Mouse (Mus musculus) right cerebral cortex, postnatal 36 days (tissue): ENCODE measurements around the gene Gabarapl1.

Experiments
- DNase-seq, 2 experiments: peaks; one replicate each; pipeline ENCODE4 v3.0.0; 2022; ENCODE audit warnings: low spot score in 2 of 2, mixed read lengths in 1 of 2

Gabarapl1 gene

GRCm38 (mm10) chr6:129535723-129536122, 2.8 kb downstream of the Gabarapl1 start:
- DNase-seq = no peak

DNA sequence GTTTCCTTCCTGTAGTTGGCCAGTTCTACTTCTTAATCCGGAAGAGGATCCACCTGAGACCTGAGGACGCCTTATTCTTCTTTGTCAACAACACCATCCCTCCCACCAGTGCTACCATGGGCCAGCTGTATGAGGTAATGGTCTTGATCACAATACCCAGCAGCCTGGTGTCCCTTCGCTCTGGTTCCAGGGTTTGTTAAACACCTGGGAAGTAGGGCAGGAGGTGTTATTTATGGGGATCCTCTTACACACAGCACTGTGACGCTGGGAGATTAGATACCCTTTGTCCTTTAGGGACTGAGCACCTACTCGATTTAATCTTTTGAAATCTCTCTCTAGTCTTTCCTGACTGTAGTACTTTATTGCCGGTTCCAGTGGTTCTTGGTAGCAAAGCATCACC, 5.6 kb downstream of the Gabarapl1 start:
- DNase-seq = no peak

DNA sequence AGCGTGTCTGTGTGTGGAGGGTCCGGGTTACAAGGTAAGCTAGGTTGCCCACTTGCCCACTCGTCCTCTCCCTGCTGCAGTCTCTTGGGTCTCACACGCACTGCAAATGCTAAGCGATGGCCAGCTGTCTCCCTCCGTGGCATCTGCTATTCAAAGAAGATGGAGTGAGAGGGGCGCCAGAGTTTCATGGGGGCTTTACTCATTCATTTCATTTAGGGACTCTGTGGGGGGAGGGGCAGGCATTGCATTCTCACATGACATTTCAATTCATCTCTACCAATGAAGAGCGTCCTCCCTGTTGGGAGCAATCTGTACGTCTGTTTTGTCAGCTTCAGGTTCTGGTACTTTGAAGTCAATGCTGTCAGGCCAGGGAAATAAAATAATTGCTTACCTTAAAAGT, 9.0 kb downstream of the Gabarapl1 start:
- DNase-seq = no peak

DNA sequence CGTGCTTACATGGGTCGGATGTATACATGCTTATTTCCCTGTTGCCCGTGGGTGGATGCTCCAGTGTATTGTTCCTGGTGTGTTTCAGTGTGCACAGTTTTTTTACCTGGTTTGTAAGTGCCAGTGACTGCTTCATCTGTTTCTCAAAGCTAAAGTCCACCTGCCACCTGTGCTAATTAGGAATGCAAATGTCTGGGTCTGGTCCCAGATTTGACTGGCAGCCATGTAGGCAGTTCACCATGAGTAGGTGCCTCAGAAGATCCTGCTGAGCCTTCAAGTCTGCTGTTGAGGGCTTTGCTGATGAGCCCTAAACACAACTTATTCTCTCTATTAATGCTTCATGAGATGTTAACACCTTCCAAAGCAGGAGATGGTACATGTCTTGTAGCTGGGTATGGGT, 9.6 kb downstream of the Gabarapl1 start:
- no peak for DNase-seq

DNA sequence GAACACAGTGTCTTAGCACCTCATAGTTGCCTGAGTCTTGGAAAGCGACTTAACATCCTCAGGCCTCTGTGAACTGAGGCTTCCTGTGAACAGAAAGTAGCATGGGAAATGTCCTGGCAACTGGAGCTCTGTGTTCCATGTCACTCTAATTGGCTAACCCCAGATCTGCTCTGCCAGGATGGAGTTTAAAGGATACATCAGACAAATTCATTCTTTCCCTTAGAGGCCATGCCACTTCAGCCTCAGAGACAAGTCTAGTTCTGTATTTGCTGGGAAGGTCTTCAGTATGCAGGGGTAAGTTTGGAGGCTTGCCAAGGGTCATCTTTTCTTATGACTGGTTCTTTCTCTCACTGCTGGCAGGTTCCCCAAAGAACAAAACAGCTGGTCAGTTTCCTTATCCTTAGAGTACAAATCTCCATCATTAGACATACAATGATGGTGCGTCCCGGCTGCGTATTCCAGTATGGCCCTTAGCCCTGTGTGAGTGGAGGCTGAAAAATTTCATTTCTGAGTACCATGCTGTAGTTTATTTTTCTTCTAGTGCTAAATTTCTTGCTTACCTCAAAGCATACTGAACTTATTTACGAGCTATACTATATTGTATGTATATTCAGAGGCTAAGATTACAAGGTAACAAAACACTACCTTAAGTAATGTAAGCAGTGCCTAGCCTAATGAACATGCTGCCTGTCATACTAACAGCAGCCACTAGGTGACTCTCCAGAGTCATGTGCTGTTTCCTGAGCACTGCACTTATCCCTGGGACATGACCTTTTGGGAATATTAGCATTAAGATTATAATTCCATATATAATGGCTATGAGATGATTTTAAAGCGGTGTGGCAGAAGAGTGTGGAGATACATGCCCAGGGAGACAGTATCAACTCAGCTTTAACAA, 11.0 kb downstream of the Gabarapl1 start:
- peak; percentile 61 to 69 for DNase-seq

DNA sequence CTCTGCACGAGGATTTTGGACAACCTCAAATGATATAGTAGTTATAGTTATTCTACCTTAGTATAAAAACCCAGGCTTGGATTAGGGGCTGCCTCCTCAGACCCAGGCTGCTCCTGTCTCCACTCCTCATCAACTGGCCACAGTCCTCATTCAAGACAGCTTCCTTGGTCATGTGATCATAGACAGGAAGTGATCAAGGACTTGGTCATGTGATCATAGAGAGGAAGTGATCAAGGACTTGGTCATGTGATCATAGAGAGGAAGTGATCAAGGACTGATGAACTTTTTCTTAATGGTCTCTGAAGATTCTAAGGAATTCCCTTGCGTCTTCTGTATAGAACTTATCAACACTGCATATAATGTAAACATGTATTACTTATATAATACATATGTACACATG, 14.3 kb downstream of the Gabarapl1 start:
- DNase-seq = no peak

DNA sequence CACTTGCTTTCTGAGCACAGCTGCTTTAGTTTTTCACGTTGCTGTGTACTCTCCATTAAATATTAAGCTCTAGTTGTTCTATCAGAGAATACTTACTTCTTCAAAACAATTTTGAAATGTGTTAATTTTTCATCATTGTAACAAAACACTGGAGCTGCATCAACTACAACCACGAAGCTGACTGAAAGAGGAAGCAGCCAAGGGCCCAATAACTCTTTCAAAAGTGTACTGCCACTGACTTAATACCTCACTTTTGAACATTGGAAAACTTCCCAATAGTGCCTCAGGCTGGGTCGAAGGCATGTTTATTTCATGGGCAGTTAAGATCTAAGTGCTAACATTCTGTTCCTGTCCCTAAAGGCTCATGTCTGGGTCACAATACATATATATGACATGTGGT, 15.0 kb downstream of the Gabarapl1 start:
- DNase-seq = no peak

- DNase-seq = no peak
Measured at GRCm38 (mm10) chr6:129557298-129558023, 24.5 kb downstream of the Gabarapl1 start.

DNA sequence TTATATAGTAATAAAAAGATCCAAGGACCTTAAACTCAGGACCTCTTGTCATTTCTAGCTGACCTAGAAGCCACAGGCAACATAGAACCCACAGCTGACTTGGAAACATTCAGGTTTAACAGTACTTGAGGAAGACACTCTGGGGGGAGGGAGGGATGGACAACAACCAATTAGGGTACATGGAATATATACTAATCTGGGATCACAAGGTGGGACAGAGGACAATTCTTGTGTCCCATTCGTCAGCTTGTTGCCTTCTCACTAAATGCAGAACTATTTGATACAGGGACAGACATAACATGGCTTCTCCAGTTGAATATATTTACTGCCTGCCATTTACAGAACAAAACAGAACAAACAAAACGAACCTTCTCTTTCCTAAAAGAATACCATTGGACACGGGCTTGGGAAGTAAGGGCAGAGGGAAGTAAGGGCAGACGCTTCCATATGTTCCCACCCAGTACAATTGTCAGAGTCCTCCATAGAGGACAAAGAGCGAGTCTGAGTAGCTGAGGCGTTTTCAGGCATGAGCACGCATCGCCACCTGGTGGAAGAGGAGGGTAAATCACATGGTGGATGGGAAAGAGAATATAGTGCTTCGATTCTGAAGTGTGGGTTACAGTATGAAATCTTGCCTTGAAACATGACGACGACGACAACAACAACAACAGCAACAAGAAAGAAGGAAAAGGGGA, 26.1 kb downstream of the Gabarapl1 start:
- no peak for DNase-seq

- DNase-seq = no peak
Measured at GRCm38 (mm10) chr6:129559641-129560027, 26.7 kb downstream of the Gabarapl1 start.

- no peak for DNase-seq
Measured at GRCm38 (mm10) chr6:129565257-129565656, 32.3 kb downstream of the Gabarapl1 start.

DNA sequence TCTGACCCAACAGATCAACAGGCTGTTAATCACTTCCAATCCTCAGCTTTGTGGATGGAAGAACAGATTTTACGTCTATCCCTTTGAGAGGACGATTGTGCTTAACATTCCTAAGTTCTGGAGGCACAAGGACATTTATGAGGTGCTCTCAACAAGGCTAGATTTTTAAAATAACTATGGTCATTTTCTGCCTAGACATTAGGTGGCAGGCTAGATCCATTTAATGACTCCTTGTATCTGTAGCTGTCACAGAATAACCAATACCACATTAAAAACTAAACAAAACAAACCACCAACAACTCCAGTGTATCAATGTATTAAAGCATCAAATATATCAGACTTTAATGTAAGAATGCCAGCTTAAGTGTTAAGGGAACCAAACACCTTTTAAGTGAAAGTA, 42.4 kb downstream of the Gabarapl1 start:
- no peak for DNase-seq

DNA sequence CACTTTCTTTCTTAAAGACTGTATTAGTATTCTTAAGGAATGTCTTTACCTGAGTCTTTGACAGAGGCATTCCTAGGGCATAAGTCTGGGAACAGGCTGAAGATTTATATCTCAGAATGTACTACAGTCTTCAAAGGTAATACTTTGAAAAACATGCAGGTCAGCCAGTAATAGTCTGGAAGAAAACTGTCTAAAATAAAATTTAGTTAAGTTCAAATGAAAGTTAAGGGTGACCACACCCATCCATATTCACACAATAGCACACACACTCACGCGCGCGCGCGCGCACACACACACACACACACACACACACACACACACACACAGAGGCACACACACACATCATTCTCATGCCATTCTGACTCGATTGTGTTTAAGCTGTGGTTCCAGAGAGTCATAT, 44.6 kb downstream of the Gabarapl1 start, which contains the start of gene Klre1:
Gene Klre1, plus strand, starts transcription at position 301 of the 400 bp plus-strand sequence.
- DNase-seq = no peak

GRCm38 (mm10) chr6:129581274-129581673, 48.3 kb downstream of the Gabarapl1 start:
- no peak for DNase-seq

DNA sequence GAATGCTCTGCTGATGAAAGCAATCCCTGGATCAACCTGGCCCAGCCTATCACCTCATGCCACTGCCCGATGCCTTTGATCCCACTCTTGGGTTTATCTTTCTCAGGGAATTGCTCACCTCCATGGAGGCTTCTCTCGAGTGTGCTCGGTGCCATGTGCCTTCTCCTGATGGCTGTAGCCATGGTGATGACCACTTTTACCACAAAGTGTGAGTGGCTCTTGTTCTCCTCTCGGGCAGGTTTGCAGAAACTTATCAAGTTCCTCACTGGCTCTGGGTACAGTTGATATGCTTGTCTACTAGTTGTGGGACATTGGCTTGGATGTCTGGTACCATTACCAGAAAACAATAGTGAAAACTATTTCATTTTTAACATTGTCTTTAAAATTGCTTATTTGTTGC, 48.9 kb downstream of the Gabarapl1 start:
- DNase-seq = no peak

DNA sequence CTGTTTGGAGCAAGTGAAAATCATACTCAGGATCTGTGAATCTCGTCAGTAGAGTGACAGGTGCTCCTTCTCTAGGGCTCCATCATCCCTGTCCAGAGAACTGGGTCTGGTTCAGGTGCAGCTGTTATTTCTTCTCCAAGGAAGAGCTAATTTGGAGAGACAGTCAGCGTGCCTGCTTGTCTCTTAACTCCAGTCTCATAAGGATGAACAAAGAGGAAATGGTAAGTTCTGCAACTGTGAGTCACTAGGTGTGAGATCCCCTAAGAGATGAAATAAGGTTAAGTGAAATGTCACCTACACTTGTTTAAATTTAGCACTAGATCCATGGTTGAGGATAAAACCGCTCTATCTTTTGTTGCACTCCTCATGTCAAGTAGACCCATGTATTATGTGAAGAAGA, 50.1 kb downstream of the Gabarapl1 start:
- no peak for DNase-seq

DNA sequence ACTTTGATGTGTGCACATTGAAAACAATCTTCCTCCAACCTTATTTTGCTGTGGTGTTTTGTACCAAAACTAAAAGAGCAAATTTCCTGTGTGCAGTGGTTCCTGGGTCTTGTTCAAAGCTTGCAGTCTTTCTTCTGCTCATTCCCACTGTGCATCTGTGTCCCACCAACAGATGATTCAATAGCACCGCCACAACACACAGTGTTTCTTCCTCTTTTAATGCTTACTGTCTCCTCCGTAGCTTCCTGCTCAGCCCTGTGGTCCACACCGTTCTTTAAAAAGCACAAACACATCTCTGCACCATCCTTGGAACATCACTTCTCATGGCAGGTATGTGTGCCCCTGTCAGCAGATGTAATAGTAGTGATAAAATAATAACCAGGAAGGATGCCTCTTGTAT, 58.5 kb downstream of the Gabarapl1 start, which contains the start of gene Klrd1:
Gene Klrd1, plus strand, starts transcription at position 275 of the 400 bp plus-strand sequence.
- DNase-seq = no peak
